Comparison of ENCODE assay signal across 21 mouse cellular contexts in the genomic region with DNA sequence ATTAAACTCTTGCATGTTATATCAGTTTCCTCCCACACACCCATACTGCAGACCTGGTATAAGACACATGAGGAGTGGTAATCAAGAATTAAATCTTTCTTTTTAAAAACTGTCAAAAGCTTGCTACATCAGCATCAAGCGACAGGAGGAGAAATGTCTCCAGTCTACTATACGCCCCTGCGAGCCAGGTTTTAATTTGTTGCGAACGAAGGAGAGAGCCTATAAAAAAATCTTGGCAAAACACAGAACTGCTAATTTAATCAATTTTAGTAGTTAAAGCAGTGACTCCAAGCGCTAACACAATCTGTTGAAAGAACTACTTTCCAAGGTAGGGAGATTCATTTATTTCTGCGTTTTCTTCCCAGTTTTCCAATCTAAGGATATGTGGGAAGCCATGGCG. TPM values are rescaled to one million over a fixed set of nuclear protein-coding genes. Genes with fewer than 3 reads are reported as not detected.
DNase-seq lines count a peak whose midpoint lies in the region; ATAC-seq and TF ChIP-seq lines count a peak whose summit lies in the region.
"Had no signal": no experiment of that assay in that cellular context is flagged by ENCODE, and none has a peak within 500 bp of the region (broad histone marks: within the 10 kb centered on the region; RNA-seq: fewer than 3 reads in every experiment).

No protein-coding gene starts in this region.

- H3K36me3 ChIP-seq in thymus, adult 2 months (ENCODE audit: control insufficient read depth, insufficient read depth, low read length) = no peaks in the 10 kb centered on the region
- H3K36me3 ChIP-seq: embryonic facial prominence, embryonic 13.5 days; hindbrain, embryonic 10.5 days; limb, embryonic 15.5 days had no signal

- TF ChIP-seq POLR2A in thymus, adult 2 months (IDR thresholded peaks at IDR 0.05; ENCODE audit: control insufficient read depth, extremely low read depth, insufficient read depth, low read length, poor library complexity) = no peak

- H3K4me3 ChIP-seq in thymus, adult 2 months (ENCODE audit: control insufficient read depth, insufficient read depth, low read length) = no peak overlapping the region
- H3K4me3 ChIP-seq: embryonic facial prominence, embryonic 13.5 days; heart, adult 2 months; hindbrain, embryonic 10.5 days; limb, embryonic 15.5 days; megakaryocyte, embryonic 14.5 days had no signal

- peaks cover 10% of the 10 kb centered on the region for H3K4me1 ChIP-seq in thymus, adult 2 months (replicated peaks; ENCODE audit: control insufficient read depth, insufficient read depth, low read length)

- no peak overlapping the region for H3K27ac ChIP-seq in thymus, adult 2 months (ENCODE audit: control insufficient read depth, insufficient read depth, low read length)
- H3K27ac ChIP-seq: embryonic facial prominence, embryonic 13.5 days; heart, adult 2 months; hindbrain, embryonic 10.5 days; limb, embryonic 15.5 days had no signal

- no peak for TF ChIP-seq CTCF in thymus, adult 2 months (IDR thresholded peaks at IDR 0.05; ENCODE audit: borderline replicate concordance, control insufficient read depth, extremely low read depth, insufficient read depth, low read length, poor library complexity)

- WGBS in thymus, adult 2 months = 96% methylated on average over 8 of the region's 8 CpGs

- no peak for DNase-seq in frontal cortex, postnatal 25 days (ENCODE audit: low spot score in 2 of 2)
- peak; percentile 20 for DNase-seq in right cerebral cortex, adult 18-20 months
- no peak for DNase-seq in right cerebral cortex, postnatal 14 days
- DNase-seq in layer of hippocampus, adult 9-10 months (ENCODE audit: low spot score) = peak; percentile 32
- peak; percentile 79 for DNase-seq in telencephalon, adult 2 months (ENCODE audit: low read depth, low spot score)
- DNase-seq in urinary bladder, postnatal 10 days (ENCODE audit: low spot score) = no peak
- no peak for DNase-seq in thymus, adult 2 months
- DNase-seq: adrenal gland, adult 8-10 months; cerebellum, adult 18-20 months; gastrocnemius, postnatal 14 days; heart, adult 2 months; kidney, adult 8-10 months; kidney, postnatal 25 days; liver, postnatal 0 days; lung, postnatal 14 days had no signal

- no peaks in the 10 kb centered on the region for H3K27me3 ChIP-seq in thymus, adult 2 months (ENCODE audit: control insufficient read depth, insufficient read depth, low read length)
- H3K27me3 ChIP-seq: limb, embryonic 15.5 days had no signal

- ATAC-seq in frontal cortex, adult (ENCODE audit: low TSS enrichment) = peak; percentile 62
- ATAC-seq: liver, postnatal 0 days; midbrain, embryonic 16.5 days had no signal

RNA-seq across cellular contexts. Expression of gene Rnft1, which starts 50.4 kb away (rescaled TPM):
- 6.4 and 9.3 TPM in 2 replicates for polyA plus RNA-seq in thymus, adult 2 months (2012; rRNA removed)

Comparison
In these comparisons a context has a peak if more than half of its experiments do, and no peak if none do; other contexts are left out.
1. DNase-seq: peak in right cerebral cortex, adult 18-20 months (single experiment), layer of hippocampus, adult 9-10 months (single experiment) and telencephalon, adult 2 months (single experiment); none in frontal cortex, postnatal 25 days (0 of 2), right cerebral cortex, postnatal 14 days (single experiment), urinary bladder, postnatal 10 days (single experiment) and thymus, adult 2 months (single experiment).